ENCODE assay signal across 9 mouse cellular contexts in genomic region chr3:137340938-137341337, GRCm38 (mm10). TPM values are rescaled to one million over a fixed set of nuclear protein-coding genes. Genes with fewer than 3 reads are reported as not detected.
DNase-seq lines count a peak whose midpoint lies in the region; ATAC-seq lines count a peak whose summit lies in the region.
"Had no signal": no experiment of that assay in that cellular context is flagged by ENCODE, and none has a peak within 500 bp of the region (broad histone marks: within the 10 kb centered on the region; RNA-seq: fewer than 3 reads in every experiment).

TSS of gene Emcn (plus strand) at chr3:137341067.

- peak within 1 kb of the TSS; percentile 80 for H3K27ac ChIP-seq in lung, embryonic 16.5 days (ENCODE audit: low read length)
- H3K27ac ChIP-seq in intestine, embryonic 14.5 days (ENCODE audit: low read depth), result no peak within 1 kb of the TSS
- H3K27ac ChIP-seq: liver, embryonic 14.5 days had no signal

- ATAC-seq in lung, embryonic 16.5 days (ENCODE audit: low read depth), result peak; percentile 26; the same call in 1 of the 2 replicates
- peak; percentile 50 for ATAC-seq in granulocyte monocyte progenitor cell, adult 5-6 weeks (replicated peaks; ENCODE audit: poor library complexity, severe bottlenecking)
- ATAC-seq in intestine, embryonic 14.5 days (replicated peaks; ENCODE audit: low FRiP score, low TSS enrichment, low read depth), result no peak
- peak; percentile 55 for ATAC-seq in megakaryocyte progenitor cell, adult 5-6 weeks (replicated peaks; ENCODE audit: poor library complexity)

- H3K36me3 ChIP-seq in lung, embryonic 16.5 days (ENCODE audit: control insufficient read depth, insufficient read depth, low read length), result no peaks in the 10 kb centered on the region
- no peaks in the 10 kb centered on the region for H3K36me3 ChIP-seq in intestine, embryonic 14.5 days (ENCODE audit: control insufficient read depth, insufficient read depth, low read length)

- no peak for DNase-seq in lung, postnatal 25 days (ENCODE audit: low spot score)
- no peak for DNase-seq in intestine, embryonic 14.5 days (ENCODE audit: low spot score)
- DNase-seq in cerebellum, postnatal 14 days, result no peak
- no peak for DNase-seq in ovary, postnatal 36 days (ENCODE audit: low spot score)
- DNase-seq in left cerebral cortex, adult 9 months (ENCODE audit: low spot score in 2 of 2), result no peak

- H3K9ac ChIP-seq in lung, embryonic 16.5 days (ENCODE audit: low read length), result peak within 1 kb of the TSS; percentile 32
- no peak within 1 kb of the TSS for H3K9ac ChIP-seq in intestine, embryonic 14.5 days (ENCODE audit: low read length)
- H3K9ac ChIP-seq: liver, embryonic 14.5 days had no signal

- WGBS in lung, embryonic 16.5 days, result 48% methylated on average over 8 of the region's 8 CpGs
- WGBS in intestine, embryonic 14.5 days, result 54% methylated on average over 8 of the region's 8 CpGs

- no peaks in the 10 kb centered on the region for H3K4me1 ChIP-seq in lung, embryonic 16.5 days (replicated peaks; ENCODE audit: control insufficient read depth, insufficient read depth, low read length)
- no peaks in the 10 kb centered on the region for H3K4me1 ChIP-seq in intestine, embryonic 14.5 days (replicated peaks; ENCODE audit: control insufficient read depth, insufficient read depth, low read length)

- 0 out of 2 replicates have a peak within 1 kb of the TSS, but pooled peaks have one; percentile 14 for H3K4me2 ChIP-seq in lung, embryonic 16.5 days (ENCODE audit: low read depth, low read length)
- H3K4me2 ChIP-seq in intestine, embryonic 14.5 days (ENCODE audit: low read length), result no peak within 1 kb of the TSS

- H3K4me3 ChIP-seq in lung, embryonic 16.5 days (ENCODE audit: low read length), result peak within 1 kb of the TSS; percentile 43
- peak within 1 kb of the TSS; percentile 8; the same call in 1 of the 2 replicates for H3K4me3 ChIP-seq in intestine, embryonic 14.5 days (ENCODE audit: low read depth, low read length)

- H3K9me3 ChIP-seq in lung, embryonic 16.5 days (ENCODE audit: control insufficient read depth, low read length), result no peaks in the 10 kb centered on the region
- no peaks in the 10 kb centered on the region for H3K9me3 ChIP-seq in intestine, embryonic 14.5 days (ENCODE audit: control insufficient read depth, low read length)

- H3K27me3 ChIP-seq in lung, embryonic 16.5 days (ENCODE audit: control insufficient read depth, insufficient read depth, low read depth, low read length), result no peaks in the 10 kb centered on the region
- H3K27me3 ChIP-seq in intestine, embryonic 14.5 days (replicated peaks; ENCODE audit: control insufficient read depth, insufficient read depth, low read length), result no peaks in the 10 kb centered on the region

RNA-seq across cellular contexts. Expression of gene Emcn, which starts in this region (rescaled TPM):
- polyA plus RNA-seq in lung, embryonic 16.5 days (2015; fragmentation: Nextera tagmentation; extraction: Ambion mirVana), result 101 and 104 TPM in 2 replicates
- total RNA-seq in granulocyte monocyte progenitor cell, adult 5-6 weeks (2014; fragmentation: Nextera tagmentation), result 0.34 TPM in 1 of 2 replicates, not detected in the other
- 0.57 and 1.7 TPM in 2 replicates for total RNA-seq in granulocyte monocyte progenitor cell, adult 5-6 weeks (2017)
- 24.6 and 26.1 TPM in 2 replicates for polyA plus RNA-seq in intestine, embryonic 14.5 days (2014; fragmentation: Nextera tagmentation; extraction: Ambion mirVana)
- 0.88 and 2.0 TPM in 2 replicates for total RNA-seq in megakaryocyte progenitor cell, adult 5-6 weeks (2015)
- 0.12 and 1.6 TPM in 2 replicates for total RNA-seq in megakaryocyte progenitor cell, adult 5-6 weeks (2017)
